Mouse (Mus musculus): ENCODE measurements around the gene Aifm3. TPM values are rescaled to one million over a fixed set of nuclear protein-coding genes. Genes with fewer than 3 reads are reported as not detected.
"Not testable (repeated sequence)": the region's sequence is repeated elsewhere in the genome, so short reads cannot be mapped to it uniquely, and the experiment has no call there.

Gene Aifm3
- polyA plus RNA-seq, 1 experiment from 2014 or later = 4.1 TPM

- peak within 1 kb of the TSS; percentile 56 for H3K4me3 ChIP-seq (ENCODE audit: low read length)
- H3K9ac ChIP-seq (ENCODE audit: low read length) = peak within 1 kb of the TSS; percentile 90
- peak; percentile 97 for ATAC-seq (ENCODE audit: low read depth)
- H3K4me1 ChIP-seq (replicated peaks; ENCODE audit: control insufficient read depth, insufficient read depth, low read length) = peaks cover 16% of the 10 kb centered on the region
- peak within 1 kb of the TSS; percentile 95 for H3K4me2 ChIP-seq (ENCODE audit: low read depth, low read length)
- H3K9me3 ChIP-seq (ENCODE audit: control insufficient read depth, low read length) = no peaks in the 10 kb centered on the region
- peaks cover 24% of the 10 kb centered on the region for H3K36me3 ChIP-seq (ENCODE audit: control insufficient read depth, insufficient read depth, low read length)
- H3K27me3 ChIP-seq (ENCODE audit: control insufficient read depth, insufficient read depth, low read depth, low read length) = no peaks in the 10 kb centered on the region
- peak within 1 kb of the TSS; percentile 96 for H3K27ac ChIP-seq (ENCODE audit: low read length)
- under 1% methylated on average over 66 of the region's 67 CpGs for WGBS
Observed at GRCm38 (mm10) chr16:17530640-17531288, 41.4 kb downstream of the Aifm3 start, which contains the start of gene Thap7. Gene Thap7 (minus strand): TSS chr16:17531136.

- no peak for ATAC-seq (ENCODE audit: low read depth)
- 56% methylated on average over 4 of the region's 4 CpGs for WGBS
- Histone ChIP-seq H3K9me3 (ENCODE audit: control insufficient read depth, low read length) (peaks cover 2% of the 10 kb centered on the region; the same call in 1 of the 2 replicates), H3K4me3 (ENCODE audit: low read length) (no peak overlapping the region), H3K4me2 (ENCODE audit: low read depth, low read length) (no peak overlapping the region), H3K36me3 (ENCODE audit: control insufficient read depth, insufficient read depth, low read length) (peaks cover 11% of the 10 kb centered on the region), H3K27me3 (ENCODE audit: control insufficient read depth, insufficient read depth, low read depth, low read length) (no peaks in the 10 kb centered on the region), H3K4me1 (replicated peaks; ENCODE audit: control insufficient read depth, insufficient read depth, low read length) (peaks cover 16% of the 10 kb centered on the region), H3K9ac (ENCODE audit: low read length) (no peak overlapping the region), H3K27ac (ENCODE audit: low read length) (no peak overlapping the region)
Observed at GRCm38 (mm10) chr16:17532271-17532670, 42.9 kb downstream of the Aifm3 start.

- Histone ChIP-seq H3K36me3 (ENCODE audit: control insufficient read depth, insufficient read depth, low read length) (peaks cover 6% of the 10 kb centered on the region), H3K27ac (ENCODE audit: low read length) (no peak overlapping the region), H3K4me2 (ENCODE audit: low read depth, low read length) (no peak overlapping the region), H3K27me3 (ENCODE audit: control insufficient read depth, insufficient read depth, low read depth, low read length) (no peaks in the 10 kb centered on the region), H3K4me1 (replicated peaks; ENCODE audit: control insufficient read depth, insufficient read depth, low read length) (peaks cover 16% of the 10 kb centered on the region), H3K9ac (ENCODE audit: low read length) (no peak overlapping the region), H3K9me3 (ENCODE audit: control insufficient read depth, low read length) (peaks cover 2% of the 10 kb centered on the region; the same call in 1 of the 2 replicates), H3K4me3 (ENCODE audit: low read length) (no peak overlapping the region)
- no peak for ATAC-seq (ENCODE audit: low read depth)
- 68% methylated on average over 14 of the region's 14 CpGs for WGBS
Observed at GRCm38 (mm10) chr16:17532676-17533329, 43.4 kb downstream of the Aifm3 start.

- H3K4me3 ChIP-seq (ENCODE audit: low read length) = no peak overlapping the region
- ATAC-seq (ENCODE audit: low read depth) = no peak
- no peaks in the 10 kb centered on the region; the same call in none of the 2 replicates for H3K27me3 ChIP-seq (ENCODE audit: control insufficient read depth, insufficient read depth, low read depth, low read length)
- no peak overlapping the region for H3K4me2 ChIP-seq (ENCODE audit: low read depth, low read length)
- peaks cover 4% of the 10 kb centered on the region for H3K4me1 ChIP-seq (replicated peaks; ENCODE audit: control insufficient read depth, insufficient read depth, low read length)
- 86% methylated on average over 3 of the region's 3 CpGs for whole genome bisulfite sequencing
- H3K27ac ChIP-seq (ENCODE audit: low read length) = no peak overlapping the region
- H3K9ac ChIP-seq (ENCODE audit: low read length) = no peak overlapping the region
- H3K36me3 ChIP-seq (ENCODE audit: control insufficient read depth, insufficient read depth, low read length) = no peaks in the 10 kb centered on the region
- H3K9me3 ChIP-seq (ENCODE audit: control insufficient read depth, low read length) = peaks cover 2% of the 10 kb centered on the region; the same call in 1 of the 2 replicates
Observed at GRCm38 (mm10) chr16:17536584-17536983, 47.2 kb downstream of the Aifm3 start.

GRCm38 (mm10) chr16:17542632-17543031 is 53.2 kb downstream of the Aifm3 start:
- H3K27ac ChIP-seq (ENCODE audit: low read length) = no peak overlapping the region
- no peaks in the 10 kb centered on the region; the same call in none of the 2 replicates for H3K27me3 ChIP-seq (ENCODE audit: control insufficient read depth, insufficient read depth, low read depth, low read length)
- no peak overlapping the region for H3K4me3 ChIP-seq (ENCODE audit: low read length)
- H3K4me1 ChIP-seq (replicated peaks; ENCODE audit: control insufficient read depth, insufficient read depth, low read length) = no peaks in the 10 kb centered on the region
- 68% methylated on average over 2 of the region's 2 CpGs for WGBS
- H3K4me2 ChIP-seq (ENCODE audit: low read depth, low read length) = no peak overlapping the region
- no peaks in the 10 kb centered on the region for H3K36me3 ChIP-seq (ENCODE audit: control insufficient read depth, insufficient read depth, low read length)
- no peak for ATAC-seq (ENCODE audit: low read depth)
- no peaks in the 10 kb centered on the region for H3K9me3 ChIP-seq (ENCODE audit: control insufficient read depth, low read length)
- H3K9ac ChIP-seq (ENCODE audit: low read length) = no peak overlapping the region

GRCm38 (mm10) chr16:17552837-17553236 is 63.4 kb downstream of the Aifm3 start:
- Histone ChIP-seq H3K36me3 (ENCODE audit: control insufficient read depth, insufficient read depth, low read length) (no peaks in the 10 kb centered on the region), H3K27ac (ENCODE audit: low read length) (no peak overlapping the region), H3K9ac (ENCODE audit: low read length) (no peak overlapping the region), H3K4me3 (ENCODE audit: low read length) (no peak overlapping the region), H3K4me2 (ENCODE audit: low read depth, low read length) (no peak overlapping the region), H3K27me3 (ENCODE audit: control insufficient read depth, insufficient read depth, low read depth, low read length) (no peaks in the 10 kb centered on the region), H3K9me3 (ENCODE audit: control insufficient read depth, low read length) (no peaks in the 10 kb centered on the region), H3K4me1 (replicated peaks; ENCODE audit: control insufficient read depth, insufficient read depth, low read length) (peaks cover 12% of the 10 kb centered on the region)
- 68% methylated on average over 7 of the region's 7 CpGs for WGBS
- ATAC-seq (ENCODE audit: low read depth) = no peak

GRCm38 (mm10) chr16:17553910-17554685 is 64.7 kb downstream of the Aifm3 start:
- Histone ChIP-seq H3K9ac (ENCODE audit: low read length) (no peak overlapping the region), H3K27me3 (ENCODE audit: control insufficient read depth, insufficient read depth, low read depth, low read length) (no peaks in the 10 kb centered on the region), H3K9me3 (ENCODE audit: control insufficient read depth, low read length) (no peaks in the 10 kb centered on the region), H3K4me1 (replicated peaks; ENCODE audit: control insufficient read depth, insufficient read depth, low read length) (peaks cover 22% of the 10 kb centered on the region), H3K4me3 (ENCODE audit: low read length) (peak overlapping the region; percentile 18), H3K4me2 (ENCODE audit: low read depth, low read length) (peak overlapping the region; percentile 51), H3K36me3 (ENCODE audit: control insufficient read depth, insufficient read depth, low read length) (no peaks in the 10 kb centered on the region), H3K27ac (ENCODE audit: low read length) (peak overlapping the region; percentile 59; the same call in 1 of the 2 replicates)
- ATAC-seq (ENCODE audit: low read depth) = peak; percentile 96
- WGBS = 7% methylated on average over 18 of the region's 18 CpGs

- H3K9ac ChIP-seq (ENCODE audit: low read length); H3K4me3 ChIP-seq (ENCODE audit: low read length); H3K9me3 ChIP-seq (ENCODE audit: control insufficient read depth, low read length); H3K36me3 ChIP-seq (ENCODE audit: control insufficient read depth, insufficient read depth, low read length); H3K27me3 ChIP-seq (ENCODE audit: control insufficient read depth, insufficient read depth, low read depth, low read length): not testable (repeated sequence)
- Histone ChIP-seq H3K4me2 (ENCODE audit: low read depth, low read length) (peak overlapping the region; percentile 51), H3K27ac (ENCODE audit: low read length) (peak overlapping the region; percentile 59), H3K4me1 (replicated peaks; ENCODE audit: control insufficient read depth, insufficient read depth, low read length) (peaks cover 24% of the 10 kb centered on the region)
- WGBS = 23% methylated on average over 4 of the region's 4 CpGs
- ATAC-seq (ENCODE audit: low read depth) = peak; percentile 37; the same call in 1 of the 2 replicates
Observed at GRCm38 (mm10) chr16:17554702-17555101, 65.3 kb downstream of the Aifm3 start.

- no peak for ATAC-seq (ENCODE audit: low read depth)
- Histone ChIP-seq H3K27ac (ENCODE audit: low read length) (no peak overlapping the region), H3K4me3 (ENCODE audit: low read length) (no peak overlapping the region), H3K27me3 (ENCODE audit: control insufficient read depth, insufficient read depth, low read depth, low read length) (no peaks in the 10 kb centered on the region), H3K4me2 (ENCODE audit: low read depth, low read length) (no peak overlapping the region), H3K36me3 (ENCODE audit: control insufficient read depth, insufficient read depth, low read length) (no peaks in the 10 kb centered on the region), H3K9ac (ENCODE audit: low read length) (no peak overlapping the region), H3K9me3 (ENCODE audit: control insufficient read depth, low read length) (no peaks in the 10 kb centered on the region), H3K4me1 (replicated peaks; ENCODE audit: control insufficient read depth, insufficient read depth, low read length) (peaks cover 31% of the 10 kb centered on the region)
- WGBS = 79% methylated on average over 4 of the region's 4 CpGs
Observed at GRCm38 (mm10) chr16:17556180-17556579, 66.8 kb downstream of the Aifm3 start.
